Mouse (Mus musculus): ENCODE data around the gene Tmem53.

Gene Tmem53

GRCm38 (mm10) chr4:117251801-117252316 lies at the start of gene Tmem53, which contains the start of gene Armh1:
TSS of gene Tmem53 (plus strand) at chr4:117251951.
TSS of gene Armh1 (minus strand) at chr4:117252125.
- DNase-seq (ENCODE audit: low read depth, low spot score): peak; percentile 85

- no peak for DNase-seq (ENCODE audit: low read depth, low spot score)
These were observed 49.4 kb upstream of the Tmem53 start for GRCm38 (mm10) chr4:117202046-117202991.

- DNase-seq (ENCODE audit: low read depth, low spot score): no peak
These were observed 48.8 kb upstream of the Tmem53 start for GRCm38 (mm10) chr4:117202992-117203354.

GRCm38 (mm10) chr4:117209592-117209991 lies 42.2 kb upstream of the Tmem53 start:
- DNase-seq (ENCODE audit: low read depth, low spot score): no peak

- DNase-seq (ENCODE audit: low read depth, low spot score): peak; percentile 64
These were observed 41.3 kb upstream of the Tmem53 start for GRCm38 (mm10) chr4:117210147-117211074.

DNA sequence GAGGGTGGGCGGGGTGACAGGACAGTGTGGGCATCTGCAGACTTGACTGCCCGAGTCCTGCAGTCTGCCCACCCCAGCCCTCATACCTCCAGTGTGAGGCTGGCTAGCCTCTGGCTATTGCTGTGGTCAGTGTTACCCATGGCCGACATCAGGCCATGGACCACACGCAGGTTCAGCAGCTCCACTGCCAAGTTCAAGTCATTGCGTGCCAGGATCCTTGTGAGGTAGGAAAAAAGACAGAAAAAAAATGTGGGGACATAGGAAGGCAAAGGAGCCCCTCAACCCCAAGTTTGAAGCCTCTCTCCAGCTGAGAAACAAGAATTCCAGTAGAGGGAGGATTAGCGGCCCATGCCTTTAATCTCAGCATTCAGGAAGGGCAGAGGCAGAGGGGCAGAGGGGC lies 37.5 kb upstream of the Tmem53 start:
- no peak for DNase-seq (ENCODE audit: low read depth, low spot score)

DNA sequence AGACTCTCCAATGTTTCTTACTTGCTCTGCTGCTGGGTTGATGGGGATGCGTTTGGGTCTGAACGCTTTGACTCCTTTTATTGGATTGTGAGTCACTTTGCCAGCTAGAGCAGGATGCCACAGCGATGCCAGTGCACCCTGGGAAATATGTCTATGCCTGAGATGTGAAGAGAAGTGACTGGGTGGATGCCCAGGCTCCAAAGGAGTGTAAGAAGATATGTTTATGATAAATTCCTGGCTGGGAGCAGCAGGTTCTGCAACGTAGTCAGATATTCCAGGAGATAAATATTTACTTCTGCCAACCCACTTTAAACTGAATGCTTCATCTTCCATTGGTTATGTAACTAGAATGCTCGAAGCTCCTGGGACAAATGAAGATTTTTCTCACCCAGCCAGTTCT lies 34.7 kb upstream of the Tmem53 start:
- DNase-seq (ENCODE audit: low read depth, low spot score): no peak

- peak; percentile 33 for DNase-seq (ENCODE audit: low read depth, low spot score)
These were observed 33.1 kb upstream of the Tmem53 start for GRCm38 (mm10) chr4:117218517-117219219.

- DNase-seq (ENCODE audit: low read depth, low spot score): no peak
These were observed 30.8 kb upstream of the Tmem53 start for GRCm38 (mm10) chr4:117220741-117221515.

- DNase-seq (ENCODE audit: low read depth, low spot score): no peak
These were observed 29.9 kb upstream of the Tmem53 start for GRCm38 (mm10) chr4:117221836-117222235.

- DNase-seq (ENCODE audit: low read depth, low spot score): no peak
These were observed 28.8 kb upstream of the Tmem53 start for GRCm38 (mm10) chr4:117223001-117223400.

GRCm38 (mm10) chr4:117224122-117224521 lies 27.6 kb upstream of the Tmem53 start:
- DNase-seq (ENCODE audit: low read depth, low spot score): no peak

- no peak for DNase-seq (ENCODE audit: low read depth, low spot score)
These were observed 26.5 kb upstream of the Tmem53 start for GRCm38 (mm10) chr4:117225250-117225649.

GRCm38 (mm10) chr4:117229590-117229989 lies 22.2 kb upstream of the Tmem53 start:
- DNase-seq (ENCODE audit: low read depth, low spot score): no peak

- no peak for DNase-seq (ENCODE audit: low read depth, low spot score)
These were observed 21.4 kb upstream of the Tmem53 start for GRCm38 (mm10) chr4:117230331-117230730.

GRCm38 (mm10) chr4:117231208-117231607 lies 20.5 kb upstream of the Tmem53 start:
- no peak for DNase-seq (ENCODE audit: low read depth, low spot score)

DNA sequence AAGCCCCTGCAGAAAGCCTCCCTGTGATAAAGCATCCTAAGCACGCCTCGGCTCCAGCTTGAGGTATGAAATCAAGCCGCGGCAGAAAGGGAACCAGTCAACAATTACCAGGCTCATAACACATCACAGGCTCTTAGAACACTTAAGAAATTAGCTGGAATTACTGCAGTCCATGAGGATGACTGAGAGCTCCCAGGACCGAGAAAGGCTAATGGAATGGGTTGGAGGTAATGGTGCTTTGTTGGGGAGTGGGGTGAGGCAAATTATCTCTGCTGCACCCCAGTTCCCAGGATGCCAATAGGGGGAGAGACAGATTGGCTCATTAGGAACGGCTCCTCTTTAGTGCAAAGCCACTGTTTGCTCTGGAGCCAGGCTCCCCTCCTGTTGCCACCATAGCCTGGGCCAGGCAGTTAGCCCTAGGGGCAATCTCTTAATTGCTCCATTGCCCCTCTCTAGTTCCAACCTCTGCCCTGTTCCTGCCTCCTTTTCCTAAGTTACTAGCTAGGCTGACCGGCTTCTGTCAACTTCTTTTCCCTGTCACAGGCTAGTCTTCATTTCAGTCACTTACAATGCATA lies 17.5 kb upstream of the Tmem53 start:
- no peak for DNase-seq (ENCODE audit: low read depth, low spot score)

DNA sequence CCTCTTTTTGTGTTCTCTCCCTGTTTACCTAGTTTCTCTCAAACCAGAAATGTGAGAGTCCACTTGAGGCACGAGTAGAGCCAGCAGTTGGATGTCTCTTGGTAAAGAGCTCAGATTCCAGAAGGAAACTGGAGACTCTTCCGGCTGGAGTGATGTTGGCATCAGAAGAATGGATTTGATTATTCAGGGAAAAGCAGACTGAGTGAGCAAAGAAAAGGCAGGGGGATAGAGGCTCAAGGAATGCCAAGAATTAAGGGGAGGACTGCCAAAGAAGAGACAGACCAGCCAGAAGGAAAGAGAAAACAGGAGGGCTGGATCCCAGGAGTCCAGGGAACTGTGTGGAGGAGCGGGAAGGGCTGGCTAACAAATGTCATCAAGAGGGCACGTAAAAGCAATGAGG lies 15.9 kb upstream of the Tmem53 start:
- DNase-seq (ENCODE audit: low read depth, low spot score): no peak

GRCm38 (mm10) chr4:117239153-117239552 lies 12.6 kb upstream of the Tmem53 start:
- no peak for DNase-seq (ENCODE audit: low read depth, low spot score)

- DNase-seq (ENCODE audit: low read depth, low spot score): no peak
These were observed 10.9 kb upstream of the Tmem53 start for GRCm38 (mm10) chr4:117240867-117241266.
